Mouse (Mus musculus) intestine, embryonic 14.5 days (tissue): ENCODE results near the gene Gm9639. TPM values are rescaled to one million over a fixed set of nuclear protein-coding genes. Genes with fewer than 3 reads are reported as not detected.
"Not testable (repeated sequence)": the region's sequence is repeated elsewhere in the genome, so short reads cannot be mapped to it uniquely, and the experiment has no call there.

Experiments used
- ATAC-seq: fragments of 200-750 bp; cut with Nextera tagmentation; replicated peaks from 2 replicates; pipeline ENCODE4 v1.8.0; 2017; ENCODE audit warnings: low read depth, moderate number of reproducible peaks, moderate TSS enrichment, moderate library complexity; ENCODE audit not compliant: low FRiP score, low TSS enrichment
- DNase-seq: peaks from one replicate; pipeline ENCODE4 v3.0.0-alpha.2; 2018; ENCODE audit warnings: low spot score
- H3K27ac ChIP-seq: fragments of 300-500 bp; sonication (generic); 2 replicates; pipeline ENCODE4 v1.5.1; 2014; ENCODE audit warnings: low read depth, mild to moderate bottlenecking, control low read depth
- H3K27me3 ChIP-seq: fragments of 300-500 bp; sonication (generic); replicated peaks from 2 replicates; pipeline ENCODE4 v1.6.1; 2014; ENCODE audit warnings: low read length, control low read depth; ENCODE audit not compliant: control insufficient read depth, insufficient read depth
- H3K36me3 ChIP-seq: fragments of 300-500 bp; sonication (generic); 2 replicates; pipeline ENCODE4 v1.6.1; 2014; ENCODE audit warnings: low read length, control low read depth; ENCODE audit not compliant: control insufficient read depth, insufficient read depth
- H3K4me1 ChIP-seq: fragments of 300-500 bp; sonication (generic); replicated peaks from 2 replicates; pipeline ENCODE4 v1.6.1; 2014; ENCODE audit warnings: low read length, control low read depth, mixed read lengths; ENCODE audit not compliant: control insufficient read depth, insufficient read depth
- H3K4me2 ChIP-seq: fragments of 300-500 bp; sonication (generic); 2 replicates; pipeline ENCODE4 v1.6.1; 2014; ENCODE audit warnings: low read length
- H3K4me3 ChIP-seq: fragments of 300-500 bp; sonication (generic); 2 replicates; pipeline ENCODE4 v1.5.1; 2014; ENCODE audit warnings: low read depth, low read length, control low read depth, mixed read lengths
- H3K9ac ChIP-seq: fragments of 300-500 bp; sonication (generic); 2 replicates; pipeline ENCODE4 v1.6.1; 2014; ENCODE audit warnings: mild to moderate bottlenecking, low read length
- H3K9me3 ChIP-seq: fragments of 300-500 bp; sonication (generic); 2 replicates; pipeline ENCODE4 v1.6.1; 2016; ENCODE audit warnings: low read length, control low read depth; ENCODE audit not compliant: control insufficient read depth
- WGBS: fragments of 180-500 bp; shearing (Covaris S2); extraction: QIAGEN DNeasy Blood & Tissue Kit; methylation state at CpG from one replicate; pipeline ENCODE4 v1.1.7; 2014; 5-methylcytosine and 5-hydroxymethylcytosine counted together
- polyA plus RNA-seq: library from polyadenylated mRNA; unstranded; fragments of >200 nt; fragmentation: Nextera tagmentation; extraction: Ambion mirVana; gene quantifications from 2 replicates; pipeline ENCODE4 v1.2.1, GENCODE M21; 2014

Gm9639 gene
- polyA plus RNA-seq, 1 experiment from 2014 or later, result not detected

DNA sequence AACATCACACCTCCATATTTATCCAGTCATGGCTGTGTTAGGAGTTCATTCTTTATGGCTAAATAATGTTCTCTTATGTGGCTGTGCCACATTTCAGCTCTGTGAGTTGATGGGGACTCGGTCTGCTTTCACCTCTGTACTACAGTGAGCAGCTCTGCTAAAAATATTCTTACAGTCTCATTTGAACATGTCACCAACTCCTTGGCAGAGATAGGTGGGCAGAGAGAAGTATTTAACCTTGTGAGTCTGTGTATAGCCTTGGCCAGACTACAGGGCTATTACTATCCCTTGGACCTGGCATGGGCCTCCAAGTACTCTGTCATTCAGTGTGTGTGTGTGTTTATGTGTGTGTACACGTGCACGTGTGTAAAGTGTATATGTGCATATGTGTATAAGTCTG is 22.7 kb downstream of the Gm9639 start:
- not testable (repeated sequence) for H3K9me3 ChIP-seq, H3K36me3 ChIP-seq, H3K4me3 ChIP-seq, ATAC-seq, H3K9ac ChIP-seq, DNase-seq, H3K4me2 ChIP-seq, H3K27ac ChIP-seq, H3K27me3 ChIP-seq, H3K4me1 ChIP-seq
- 90% methylated on average over 1 of the region's 3 CpGs for WGBS

DNA sequence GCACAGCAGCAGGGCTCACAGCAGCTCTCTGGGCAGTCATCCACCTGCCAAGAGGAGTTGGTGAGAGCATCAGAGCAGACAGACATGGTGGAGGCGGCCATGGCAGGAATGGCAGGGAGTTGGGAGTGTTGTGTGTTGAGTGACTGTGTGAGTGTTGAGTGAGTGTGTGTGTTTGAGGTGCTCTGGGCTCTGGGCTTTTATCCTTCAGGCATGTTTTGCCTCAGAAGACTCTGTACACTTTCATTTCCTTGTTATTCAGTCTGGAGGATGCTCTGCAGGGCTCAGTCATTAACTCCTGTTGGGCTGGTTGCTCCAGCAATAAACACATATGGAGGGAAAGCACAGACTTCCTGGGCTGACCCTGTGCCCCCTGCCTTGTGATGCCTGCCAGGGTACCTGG is 23.7 kb downstream of the Gm9639 start, which contains the start of gene Gm3238:
Gene Gm3238, minus strand, starts transcription at position 101 of the 400 bp plus-strand sequence.
- H3K9ac ChIP-seq, H3K27me3 ChIP-seq, H3K4me2 ChIP-seq, H3K36me3 ChIP-seq, H3K27ac ChIP-seq, H3K4me3 ChIP-seq, H3K9me3 ChIP-seq, DNase-seq, ATAC-seq, H3K4me1 ChIP-seq: not testable (repeated sequence)
- 75% methylated on average over 1 of the region's 1 CpGs for WGBS

DNA sequence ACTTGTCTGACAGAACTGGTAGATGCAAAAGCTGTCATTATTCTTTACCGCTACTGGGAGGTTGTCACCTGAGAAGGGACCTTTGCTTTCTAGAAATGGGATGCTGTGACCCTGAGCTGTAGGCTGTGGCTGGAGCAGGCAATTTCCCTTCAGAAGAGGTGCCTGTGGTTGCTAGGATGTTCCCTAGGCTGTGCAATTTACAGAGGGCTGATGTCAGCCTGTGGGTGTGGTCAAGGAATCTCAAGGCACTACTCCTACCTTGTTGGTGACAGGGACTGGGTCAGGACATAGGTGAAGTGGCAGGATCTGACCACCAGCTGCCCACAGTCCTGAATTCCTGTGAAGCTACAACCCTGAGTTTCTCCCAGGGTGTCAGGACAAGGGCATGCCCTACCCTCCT is 25.1 kb downstream of the Gm9639 start:
- Histone ChIP-seq H3K9me3 (no peaks in the 10 kb centered on the region), H3K4me3 (no peak overlapping the region)

DNA sequence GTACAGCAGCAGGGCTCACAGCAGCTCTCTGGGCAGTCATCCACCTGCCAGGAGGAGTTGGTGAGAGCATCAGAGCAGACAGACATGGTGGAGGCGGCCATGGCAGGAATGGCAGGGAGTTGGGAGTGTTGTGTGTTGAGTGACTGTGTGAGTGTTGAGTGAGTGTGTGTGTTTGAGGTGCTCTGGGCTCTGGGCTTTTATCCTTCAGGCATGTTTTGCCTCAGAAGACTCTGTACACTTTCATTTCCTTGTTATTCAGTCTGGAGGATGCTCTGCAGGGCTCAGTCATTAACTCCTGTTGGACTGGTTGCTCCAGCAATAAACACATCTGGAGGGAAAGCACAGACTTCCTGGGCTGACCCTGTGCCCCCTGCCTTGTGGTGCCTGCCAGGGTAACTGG is 35.3 kb downstream of the Gm9639 start, which contains the start of gene Gm3233:
Gene Gm3233, minus strand, starts transcription at position 101 of the 400 bp plus-strand sequence.
- H3K27me3 ChIP-seq, H3K9me3 ChIP-seq, H3K4me1 ChIP-seq, H3K36me3 ChIP-seq, H3K4me3 ChIP-seq, H3K9ac ChIP-seq, H3K27ac ChIP-seq, ATAC-seq, DNase-seq, H3K4me2 ChIP-seq: not testable (repeated sequence)
- no CpG with 5 or more reads among the region's 1 CpGs for WGBS

More for the DNA sequence above, 25.1 kb downstream of the Gm9639 start:
- H3K4me1 ChIP-seq, result no peaks in the 10 kb centered on the region
- 81% methylated on average over 1 of the region's 1 CpGs for WGBS
- H3K4me2 ChIP-seq, result no peak overlapping the region
- no peak overlapping the region for H3K9ac ChIP-seq
- no peaks in the 10 kb centered on the region for H3K36me3 ChIP-seq
- no peak for ATAC-seq
- no peak for DNase-seq
- no peaks in the 10 kb centered on the region for H3K27me3 ChIP-seq
- H3K27ac ChIP-seq, result no peak overlapping the region

DNA sequence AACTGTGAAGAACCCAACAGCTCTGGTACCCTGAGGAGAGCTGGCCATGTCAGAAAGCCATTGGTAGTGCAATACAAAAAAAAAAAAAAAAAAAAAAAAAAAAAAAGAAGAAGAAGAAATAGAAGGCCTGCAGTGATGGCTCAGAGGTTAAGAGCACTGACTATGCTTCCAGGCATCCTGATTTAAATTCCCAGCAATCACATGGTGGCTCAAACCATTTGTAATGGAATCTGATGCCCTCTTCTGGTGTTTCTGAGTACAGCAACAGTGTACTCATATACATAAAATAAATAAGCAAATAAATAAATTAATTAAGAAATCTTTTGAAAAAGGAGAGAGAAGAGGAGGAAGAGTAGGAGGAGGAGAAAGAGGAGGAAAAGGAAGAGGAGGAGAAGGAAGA is 41.4 kb downstream of the Gm9639 start:
- Histone ChIP-seq H3K27ac (no peak overlapping the region), H3K4me1 (no peaks in the 10 kb centered on the region), H3K27me3 (no peaks in the 10 kb centered on the region), H3K36me3 (no peaks in the 10 kb centered on the region), H3K4me2 (no peak overlapping the region), H3K4me3 (no peak overlapping the region), H3K9ac (no peak overlapping the region), H3K9me3 (no peaks in the 10 kb centered on the region)
- ATAC-seq (no peak), DNase-seq (no peak)

DNA sequence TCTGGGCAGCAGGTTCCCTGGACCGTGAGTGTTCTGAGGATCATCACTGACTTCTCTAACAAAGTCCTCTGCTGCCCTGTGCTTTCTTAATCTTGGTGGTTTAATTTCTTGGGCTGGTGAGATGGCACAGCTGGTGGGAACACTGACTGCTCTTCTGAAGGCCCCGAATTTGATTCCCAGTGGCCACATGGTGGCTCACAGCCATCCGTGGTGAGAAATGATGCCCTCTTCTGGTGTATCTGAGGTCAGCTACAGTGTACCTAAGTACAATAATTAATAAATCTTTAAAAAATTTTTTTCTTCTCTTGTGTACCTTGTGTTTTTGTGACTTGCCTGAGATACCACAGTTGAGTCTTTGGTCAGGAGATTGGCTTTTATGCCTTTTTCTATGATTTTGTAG is 42.6 kb downstream of the Gm9639 start:
- H3K4me3 ChIP-seq, H3K4me2 ChIP-seq, H3K36me3 ChIP-seq, H3K9ac ChIP-seq, DNase-seq, H3K27me3 ChIP-seq, H3K27ac ChIP-seq, H3K4me1 ChIP-seq, H3K9me3 ChIP-seq, ATAC-seq: not testable (repeated sequence)
- WGBS, result 66% methylated on average over 3 of the region's 3 CpGs

DNA sequence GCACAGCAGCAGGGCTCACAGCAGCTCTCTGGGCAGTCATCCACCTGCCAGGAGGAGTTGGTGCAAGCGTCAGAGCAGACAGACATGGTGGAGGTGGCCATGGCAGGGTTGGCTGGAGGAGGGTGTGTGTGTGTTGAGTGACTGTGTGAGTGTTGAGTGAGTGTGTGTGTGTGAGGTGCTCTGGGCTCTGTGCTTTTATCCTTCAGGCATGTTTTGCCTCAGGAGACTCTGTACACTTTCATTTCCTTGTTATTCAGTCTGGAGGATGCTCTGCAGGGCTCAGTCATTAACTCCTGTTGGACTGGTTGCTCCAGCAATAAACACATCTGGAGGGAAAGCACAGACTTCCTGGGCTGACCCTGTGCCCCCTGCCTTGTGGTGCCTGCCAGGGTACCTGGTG is 43.6 kb downstream of the Gm9639 start, which contains the start of gene Gm9736:
Gene Gm9736, minus strand, starts transcription at position 101 of the 400 bp plus-strand sequence.
- 57% methylated on average over 1 of the region's 1 CpGs for WGBS
- H3K9ac ChIP-seq, H3K4me3 ChIP-seq, H3K27ac ChIP-seq, DNase-seq, H3K4me2 ChIP-seq, H3K4me1 ChIP-seq, H3K9me3 ChIP-seq, ATAC-seq, H3K27me3 ChIP-seq, H3K36me3 ChIP-seq: not testable (repeated sequence)

DNA sequence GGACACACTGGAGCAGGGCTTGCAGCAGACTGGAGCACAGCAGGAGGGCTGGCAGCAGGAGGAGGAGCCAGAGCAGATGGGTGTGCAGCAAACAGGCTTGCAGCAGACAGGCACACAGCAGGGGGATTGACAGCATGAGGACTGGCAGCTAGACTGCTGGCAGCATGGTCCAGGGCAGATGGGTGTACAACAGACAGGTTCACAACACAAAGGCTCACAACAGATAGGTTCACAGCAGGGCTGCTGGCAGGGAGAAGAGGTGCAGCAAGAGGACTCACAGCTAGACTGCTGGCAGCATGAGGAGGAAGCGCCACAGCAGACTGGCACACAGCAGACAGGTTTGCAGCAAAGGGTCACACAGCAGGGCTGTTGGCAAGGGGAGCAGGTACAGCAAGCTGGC is 44.2 kb downstream of the Gm9639 start:
- not testable (repeated sequence) for H3K27me3 ChIP-seq, H3K9me3 ChIP-seq, H3K27ac ChIP-seq, DNase-seq, H3K4me3 ChIP-seq, H3K4me2 ChIP-seq, H3K9ac ChIP-seq, ATAC-seq, H3K36me3 ChIP-seq, H3K4me1 ChIP-seq
- 72% methylated on average over 1 of the region's 1 CpGs for WGBS
